Mouse (Mus musculus): Measurements from ENCODE around the gene Adamts2.

GRCm38 (mm10) chr11:50620926-50621325, 19.0 kb downstream of the Adamts2 start:
- TF ChIP-seq CTCF (IDR thresholded peaks at IDR 0.05) (no peak), EP300 (IDR thresholded peaks at IDR 0.05) (no peak)

All from lung, postnatal 0 days (tissue).